In the genomic region with DNA sequence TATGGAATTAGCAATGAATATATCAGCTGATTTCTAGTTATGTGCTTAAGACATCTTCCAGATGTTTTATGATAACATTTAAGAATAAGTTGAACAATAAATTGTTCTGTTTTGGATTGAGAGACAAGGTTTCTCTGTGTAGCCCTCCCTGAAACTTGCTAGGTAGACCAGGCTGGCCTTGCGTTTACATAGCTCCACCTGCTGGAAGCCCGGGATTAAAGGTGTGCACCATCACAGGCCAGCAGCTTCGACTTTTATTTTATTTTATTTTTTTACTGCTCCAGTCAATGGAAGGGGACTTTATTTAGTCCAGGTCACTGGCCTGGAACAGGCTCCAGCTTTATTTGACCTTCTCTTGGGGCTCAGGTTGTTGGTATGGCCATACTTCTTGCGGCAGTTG, we compare ENCODE assay signal across 10 mouse cellular contexts. TPM values are rescaled to one million over a fixed set of nuclear protein-coding genes. Genes with fewer than 3 reads are reported as not detected.
DNase-seq lines count a peak whose midpoint lies in the region; ATAC-seq and TF ChIP-seq lines count a peak whose summit lies in the region.
"Had no signal": no experiment of that assay in that cellular context is flagged by ENCODE, and none has a peak within 500 bp of the region (broad histone marks: within the 10 kb centered on the region; RNA-seq: fewer than 3 reads in every experiment).

No protein-coding gene starts in this region.

- H3K27me3 ChIP-seq in stomach, postnatal 0 days (ENCODE audit: control insufficient read depth, insufficient read depth, low read length): no peaks in the 10 kb centered on the region
- no peaks in the 10 kb centered on the region for H3K27me3 ChIP-seq in heart, embryonic 12.5 days (replicated peaks)
- H3K27me3 ChIP-seq: limb, embryonic 12.5 days; neural tube, embryonic 12.5 days had no signal

- no peaks in the 10 kb centered on the region for H3K9me3 ChIP-seq in stomach, postnatal 0 days (ENCODE audit: control insufficient read depth, low read length)
- 0 out of 2 replicates have a peak, but pooled peaks cover 5% of the 10 kb centered on the region for H3K9me3 ChIP-seq in heart, embryonic 12.5 days (replicated peaks)
- H3K9me3 ChIP-seq: limb, embryonic 12.5 days; neural tube, embryonic 12.5 days had no signal

- intact Hi-C loops in gastrocnemius, adult 2 months (cut with DNase I): loop anchor here (2.0 to 5.0 kb wide), 2 partner anchors 25 to 101 kb away; no protein-coding TSS in a partner anchor

- TF ChIP-seq POLR2A in brain, embryonic 14.5 days (IDR thresholded peaks at IDR 0.05; ENCODE audit: borderline replicate concordance, extremely low read depth, insufficient read depth, insufficient read length, poor library complexity, severe bottlenecking): no peak

- no peak overlapping the region for H3K27ac ChIP-seq in gastrocnemius, adult 2 months
- no peak overlapping the region for H3K27ac ChIP-seq in stomach, postnatal 0 days (replicated peaks)
- no peak overlapping the region for H3K27ac ChIP-seq in heart, embryonic 12.5 days (ENCODE audit: poor library complexity, severe bottlenecking)
- H3K27ac ChIP-seq: limb, embryonic 12.5 days; neural tube, embryonic 12.5 days had no signal

- H3K36me3 ChIP-seq in stomach, postnatal 0 days (ENCODE audit: control insufficient read depth, insufficient read depth, low read length): no peaks in the 10 kb centered on the region
- no peaks in the 10 kb centered on the region for H3K36me3 ChIP-seq in heart, embryonic 12.5 days
- H3K36me3 ChIP-seq: limb, embryonic 12.5 days; neural tube, embryonic 12.5 days had no signal

- H3K4me3 ChIP-seq in gastrocnemius, adult 2 months: no peak overlapping the region
- no peak overlapping the region for H3K4me3 ChIP-seq in stomach, postnatal 0 days (ENCODE audit: low read depth, low read length)
- no peak overlapping the region for H3K4me3 ChIP-seq in heart, embryonic 12.5 days
- H3K4me3 ChIP-seq: limb, embryonic 12.5 days; neural tube, embryonic 12.5 days had no signal

- no peak for TF ChIP-seq EP300 in stomach, postnatal 0 days (optimal IDR thresholded peaks at IDR 0.05)

- ATAC-seq in stomach, postnatal 0 days (ENCODE audit: low FRiP score, low TSS enrichment): no peak
- no peak for ATAC-seq in heart, embryonic 12.5 days (ENCODE audit: insufficient number of reproducible peaks, low FRiP score)

- no peak overlapping the region for H3K9ac ChIP-seq in stomach, postnatal 0 days (ENCODE audit: low read length)
- no peak overlapping the region for H3K9ac ChIP-seq in heart, embryonic 12.5 days
- H3K9ac ChIP-seq: limb, embryonic 12.5 days; neural tube, embryonic 12.5 days had no signal

- DNase-seq in gastrocnemius, adult 2 months: peak; percentile 44
- no peak for DNase-seq in gastrocnemius, adult 8-10 months (ENCODE audit: low spot score in 2 of 2)
- DNase-seq in right cerebral cortex, adult 2 months (ENCODE audit: low spot score in 2 of 2): peak; percentile 29 to 40
- DNase-seq in right cerebral cortex, adult 18-20 months: no peak
- no peak for DNase-seq in brain, embryonic 14.5 days (ENCODE audit: low read depth)
- DNase-seq in stomach, postnatal 0 days (ENCODE audit: low spot score): peak; percentile 42
- no peak for DNase-seq in gastrocnemius, postnatal 25 days

- peak; percentile 67 for TF ChIP-seq CTCF in gastrocnemius, adult 2 months (IDR thresholded peaks at IDR 0.05)
- peak; percentile 59; the same call in 1 of the 2 replicates for TF ChIP-seq CTCF in brain, embryonic 14.5 days (IDR thresholded peaks at IDR 0.05; ENCODE audit: borderline replicate concordance, extremely low read depth, insufficient read depth, insufficient read length)
- peak; percentile 68 for TF ChIP-seq CTCF in stomach, postnatal 0 days (IDR thresholded peaks at IDR 0.05; ENCODE audit: low read depth)

- WGBS in stomach, postnatal 0 days: 33% methylated on average over 4 of the region's 4 CpGs
- WGBS in heart, embryonic 12.5 days: 43% methylated on average over 4 of the region's 4 CpGs

- no peaks in the 10 kb centered on the region for H3K4me1 ChIP-seq in stomach, postnatal 0 days (replicated peaks; ENCODE audit: control insufficient read depth, insufficient read depth)
- H3K4me1 ChIP-seq in heart, embryonic 12.5 days (replicated peaks): peaks cover 31% of the 10 kb centered on the region

- H3K4me2 ChIP-seq in stomach, postnatal 0 days (replicated peaks; ENCODE audit: low read depth): no peak overlapping the region
- H3K4me2 ChIP-seq in heart, embryonic 12.5 days: no peak overlapping the region
- H3K4me2 ChIP-seq: limb, embryonic 12.5 days; neural tube, embryonic 12.5 days had no signal

RNA-seq across cellular contexts. Expression of gene Plekho1, which starts 32.1 kb away (rescaled TPM):
- 10 to 100 TPM; 14.2 to 19.3 TPM for total RNA-seq in gastrocnemius, adult 2 months (2021)
- 10 to 100 TPM; 11.3 to 16.5 (median 12.9) TPM for total RNA-seq in gastrocnemius, adult 8-10 months (2022)
- 180 and 199 TPM in 2 replicates for polyA plus RNA-seq in brain, embryonic 14.5 days (2012; rRNA removed)
- polyA plus RNA-seq in stomach, postnatal 0 days (2015; fragmentation: Nextera tagmentation; extraction: Ambion mirVana): 26.1 and 30.6 TPM in 2 replicates
- 76.1 and 80.8 TPM in 2 replicates for polyA plus RNA-seq in heart, embryonic 12.5 days (2016; fragmentation: Nextera tagmentation; extraction: Ambion mirVana)
- 10 to 100 TPM; 23.2 to 39.8 TPM for total RNA-seq in gastrocnemius, postnatal 25 days (2021)

RNA-seq across cellular contexts. Expression of gene Anp32e, which starts 34.6 kb away (rescaled TPM):
- total RNA-seq in gastrocnemius, adult 2 months (2021): 10 to 100 TPM; 76.4 to 89.9 TPM
- total RNA-seq in gastrocnemius, adult 8-10 months (2022): 100 to 1,000 TPM in 1 of 4 experiments, 10 to 100 TPM in 3; 76.8 to 106 (median 90.5) TPM
- polyA plus RNA-seq in brain, embryonic 14.5 days (2012; rRNA removed): 98.6 and 107 TPM in 2 replicates
- 60.4 and 67.2 TPM in 2 replicates for polyA plus RNA-seq in stomach, postnatal 0 days (2015; fragmentation: Nextera tagmentation; extraction: Ambion mirVana)
- polyA plus RNA-seq in heart, embryonic 12.5 days (2016; fragmentation: Nextera tagmentation; extraction: Ambion mirVana): 222 and 229 TPM in 2 replicates
- total RNA-seq in gastrocnemius, postnatal 25 days (2021): 10 to 100 TPM; 67.4 to 69.1 TPM

RNA-seq across cellular contexts. Expression of gene Car14, which starts 59.2 kb away (rescaled TPM):
- 100 to 1,000 TPM in 1 of 2 experiments, 10 to 100 TPM in 1; 81.2 to 115 TPM for total RNA-seq in gastrocnemius, adult 2 months (2021)
- total RNA-seq in gastrocnemius, adult 8-10 months (2022): 100 to 1,000 TPM in 1 of 4 experiments, 10 to 100 TPM in 3; 41.8 to 112 (median 61.1) TPM
- polyA plus RNA-seq in brain, embryonic 14.5 days (2012; rRNA removed): 8.6 and 9.4 TPM in 2 replicates
- polyA plus RNA-seq in stomach, postnatal 0 days (2015; fragmentation: Nextera tagmentation; extraction: Ambion mirVana): 0.68 and 1.1 TPM in 2 replicates
- 24.7 and 26.3 TPM in 2 replicates for polyA plus RNA-seq in heart, embryonic 12.5 days (2016; fragmentation: Nextera tagmentation; extraction: Ambion mirVana)
- total RNA-seq in gastrocnemius, postnatal 25 days (2021): 10 to 100 TPM; 78.0 to 92.8 TPM

Comparison
In these comparisons a context has a peak if more than half of its experiments do, and no peak if none do; other contexts are left out.
1. DNase-seq: peak in gastrocnemius, adult 2 months (single experiment), right cerebral cortex, adult 2 months (2 of 2) and stomach, postnatal 0 days (single experiment); none in gastrocnemius, adult 8-10 months (0 of 2), right cerebral cortex, adult 18-20 months (single experiment), brain, embryonic 14.5 days (single experiment) and gastrocnemius, postnatal 25 days (single experiment).
2. Peak in every context shown above with its lines, with median percentiles within 50 percentile points of each other: CTCF ChIP-seq.